Mouse (Mus musculus): ENCODE measurements around the gene Mcoln2. TPM values are rescaled to one million over a fixed set of nuclear protein-coding genes. Genes with fewer than 3 reads are reported as not detected.

The Mcoln2 gene
- total RNA-seq, 2 experiments from 2014 or later, result not detected

- peak; percentile 35 to 51 for DNase-seq (ENCODE audit: extremely low spot score in 1 of 2, low spot score in 1 of 2)
These were observed 71.3 kb downstream of the Mcoln2 start, which contains the start of gene Lpar3 for GRCm38 (mm10) chr3:146220776-146221486. Gene Lpar3, plus strand, starts transcription at chr3:146220963.

GRCm38 (mm10) chr3:146224271-146224670 lies 74.6 kb downstream of the Mcoln2 start:
- no peak for DNase-seq (ENCODE audit: extremely low spot score in 1 of 2, low spot score in 1 of 2)

- DNase-seq (ENCODE audit: extremely low spot score in 1 of 2, low spot score in 1 of 2), result no peak
These were observed 75.6 kb downstream of the Mcoln2 start for GRCm38 (mm10) chr3:146225061-146225761.

- no peak for DNase-seq (ENCODE audit: extremely low spot score in 1 of 2, low spot score in 1 of 2)
These were observed 77.8 kb downstream of the Mcoln2 start for GRCm38 (mm10) chr3:146227427-146227826.

- no peak for DNase-seq (ENCODE audit: extremely low spot score in 1 of 2, low spot score in 1 of 2)
These were observed 79.1 kb downstream of the Mcoln2 start for GRCm38 (mm10) chr3:146228559-146229310.

GRCm38 (mm10) chr3:146232708-146233107 lies 83.1 kb downstream of the Mcoln2 start:
- no peak for DNase-seq (ENCODE audit: extremely low spot score in 1 of 2, low spot score in 1 of 2)

GRCm38 (mm10) chr3:146233741-146234140 lies 84.1 kb downstream of the Mcoln2 start:
- DNase-seq (ENCODE audit: extremely low spot score in 1 of 2, low spot score in 1 of 2), result no peak

GRCm38 (mm10) chr3:146234530-146234929 lies 84.9 kb downstream of the Mcoln2 start:
- DNase-seq (ENCODE audit: extremely low spot score in 1 of 2, low spot score in 1 of 2), result no peak

- no peak for DNase-seq (ENCODE audit: extremely low spot score in 1 of 2, low spot score in 1 of 2)
These were observed 86.6 kb downstream of the Mcoln2 start for GRCm38 (mm10) chr3:146236280-146236679.

GRCm38 (mm10) chr3:146237676-146238075 lies 88.0 kb downstream of the Mcoln2 start:
- DNase-seq (ENCODE audit: extremely low spot score in 1 of 2, low spot score in 1 of 2), result no peak

GRCm38 (mm10) chr3:146244630-146245029 lies 95.0 kb downstream of the Mcoln2 start:
- DNase-seq (ENCODE audit: extremely low spot score in 1 of 2, low spot score in 1 of 2), result no peak

Other genes with a start within 250 kb of the Mcoln2 start
- gene Bcl10, start 227.0 kb upstream of the Mcoln2 start, total RNA-seq (2021), result 10 to 100 TPM; 12.7 TPM
- 10 to 100 TPM; 36.5 to 37.4 TPM for gene 2410004B18Rik, start 211.8 kb upstream of the Mcoln2 start, total RNA-seq (2021)
- 1 to 10 TPM; 4.5 to 4.6 TPM for gene Syde2, start 162.0 kb upstream of the Mcoln2 start, total RNA-seq (2021)
- under 1 TPM; 0.54 TPM for gene Wdr63, start 41.7 kb upstream of the Mcoln2 start, total RNA-seq (2021)
- gene Mcoln3, start 32.4 kb upstream of the Mcoln2 start, total RNA-seq (2021), result not detected
- under 1 TPM; 0.47 to 0.57 TPM for gene Lpar3, start 71.1 kb downstream of the Mcoln2 start, total RNA-seq (2021)

Measured in layer of hippocampus, postnatal 25 days (tissue).